Mouse (Mus musculus): Measurements from ENCODE around the gene Sp9. TPM values are rescaled to one million over a fixed set of nuclear protein-coding genes. Genes with fewer than 3 reads are reported as not detected.
A peak's percentile ranks its signal among the peaks of the same experiment; 100 is the strongest.

Sp9 gene
- polyA plus RNA-seq, 1 experiment from 2014 or later: 0.19 TPM

GRCm38 (mm10) chr2:73266623-73267022 is 5.1 kb upstream of the Sp9 start:
- ATAC-seq (ENCODE audit: low FRiP score, low TSS enrichment): no peak
- H3K9ac ChIP-seq (ENCODE audit: low read depth, low read length): no peak overlapping the region
- no peak overlapping the region for H3K4me2 ChIP-seq (replicated peaks; ENCODE audit: low read depth, low read length)
- H3K36me3 ChIP-seq (ENCODE audit: control insufficient read depth, insufficient read depth, low read length): no peaks in the 10 kb centered on the region
- H3K27me3 ChIP-seq (ENCODE audit: control insufficient read depth, insufficient read depth, low read length): peaks cover 86% of the 10 kb centered on the region
- 58% methylated on average over 1 of the region's 1 CpGs for WGBS
- H3K4me1 ChIP-seq (ENCODE audit: control insufficient read depth, insufficient read depth, low read length): peaks cover 15% of the 10 kb centered on the region
- no peak overlapping the region for H3K27ac ChIP-seq (ENCODE audit: low read depth, low read length)
- H3K4me3 ChIP-seq (ENCODE audit: low read length): no peak overlapping the region
- H3K9me3 ChIP-seq (ENCODE audit: control insufficient read depth, low read length): no peaks in the 10 kb centered on the region

GRCm38 (mm10) chr2:73267231-73267630 is 4.5 kb upstream of the Sp9 start:
- H3K27ac ChIP-seq (ENCODE audit: low read depth, low read length): no peak overlapping the region
- no peaks in the 10 kb centered on the region for H3K9me3 ChIP-seq (ENCODE audit: control insufficient read depth, low read length)
- H3K4me2 ChIP-seq (replicated peaks; ENCODE audit: low read depth, low read length): no peak overlapping the region
- H3K4me3 ChIP-seq (ENCODE audit: low read length): no peak overlapping the region
- no peak overlapping the region for H3K9ac ChIP-seq (ENCODE audit: low read depth, low read length)
- peaks cover 18% of the 10 kb centered on the region for H3K4me1 ChIP-seq (ENCODE audit: control insufficient read depth, insufficient read depth, low read length)
- no peaks in the 10 kb centered on the region for H3K36me3 ChIP-seq (ENCODE audit: control insufficient read depth, insufficient read depth, low read length)
- H3K27me3 ChIP-seq (ENCODE audit: control insufficient read depth, insufficient read depth, low read length): peaks cover 85% of the 10 kb centered on the region
- 13% methylated on average over 3 of the region's 3 CpGs for WGBS
- no peak for ATAC-seq (ENCODE audit: low FRiP score, low TSS enrichment)

GRCm38 (mm10) chr2:73267818-73268217 is 3.9 kb upstream of the Sp9 start:
- ATAC-seq (ENCODE audit: low FRiP score, low TSS enrichment): no peak

GRCm38 (mm10) chr2:73268281-73268680 is 3.4 kb upstream of the Sp9 start:
- Histone ChIP-seq H3K4me1 (ENCODE audit: control insufficient read depth, insufficient read depth, low read length) (peaks cover 26% of the 10 kb centered on the region), H3K36me3 (ENCODE audit: control insufficient read depth, insufficient read depth, low read length) (no peaks in the 10 kb centered on the region), H3K4me2 (replicated peaks; ENCODE audit: low read depth, low read length) (no peak overlapping the region), H3K9me3 (ENCODE audit: control insufficient read depth, low read length) (no peaks in the 10 kb centered on the region), H3K27me3 (ENCODE audit: control insufficient read depth, insufficient read depth, low read length) (peaks cover 87% of the 10 kb centered on the region), H3K4me3 (ENCODE audit: low read length) (no peak overlapping the region), H3K9ac (ENCODE audit: low read depth, low read length) (no peak overlapping the region), H3K27ac (ENCODE audit: low read depth, low read length) (no peak overlapping the region)
- no peak for ATAC-seq (ENCODE audit: low FRiP score, low TSS enrichment)
- WGBS: 2% methylated on average over 12 of the region's 12 CpGs

More at GRCm38 (mm10) chr2:73267818-73268217, 3.9 kb upstream of the Sp9 start:
- H3K4me1 ChIP-seq (ENCODE audit: control insufficient read depth, insufficient read depth, low read length): peaks cover 22% of the 10 kb centered on the region
- no peak overlapping the region for H3K9ac ChIP-seq (ENCODE audit: low read depth, low read length)
- H3K9me3 ChIP-seq (ENCODE audit: control insufficient read depth, low read length): no peaks in the 10 kb centered on the region
- no peak overlapping the region for H3K27ac ChIP-seq (ENCODE audit: low read depth, low read length)
- peaks cover 86% of the 10 kb centered on the region for H3K27me3 ChIP-seq (ENCODE audit: control insufficient read depth, insufficient read depth, low read length)
- H3K36me3 ChIP-seq (ENCODE audit: control insufficient read depth, insufficient read depth, low read length): no peaks in the 10 kb centered on the region
- no peak overlapping the region for H3K4me3 ChIP-seq (ENCODE audit: low read length)
- WGBS: 3% methylated on average over 4 of the region's 4 CpGs
- no peak overlapping the region for H3K4me2 ChIP-seq (replicated peaks; ENCODE audit: low read depth, low read length)

GRCm38 (mm10) chr2:73268836-73269395 is 2.8 kb upstream of the Sp9 start:
- Histone ChIP-seq H3K27ac (ENCODE audit: low read depth, low read length) (no peak overlapping the region), H3K4me1 (ENCODE audit: control insufficient read depth, insufficient read depth, low read length) (peaks cover 32% of the 10 kb centered on the region), H3K36me3 (ENCODE audit: control insufficient read depth, insufficient read depth, low read length) (no peaks in the 10 kb centered on the region), H3K4me2 (replicated peaks; ENCODE audit: low read depth, low read length) (no peak overlapping the region), H3K4me3 (ENCODE audit: low read length) (no peak overlapping the region), H3K9ac (ENCODE audit: low read depth, low read length) (no peak overlapping the region), H3K27me3 (ENCODE audit: control insufficient read depth, insufficient read depth, low read length) (peaks cover 87% of the 10 kb centered on the region), H3K9me3 (ENCODE audit: control insufficient read depth, low read length) (no peaks in the 10 kb centered on the region)
- no peak for ATAC-seq (ENCODE audit: low FRiP score, low TSS enrichment)
- WGBS: 6% methylated on average over 8 of the region's 8 CpGs

- H3K4me3 ChIP-seq (ENCODE audit: low read length): no peak overlapping the region
- ATAC-seq (ENCODE audit: low FRiP score, low TSS enrichment): no peak
- H3K9me3 ChIP-seq (ENCODE audit: control insufficient read depth, low read length): no peaks in the 10 kb centered on the region
- H3K36me3 ChIP-seq (ENCODE audit: control insufficient read depth, insufficient read depth, low read length): no peaks in the 10 kb centered on the region
- no peak overlapping the region for H3K27ac ChIP-seq (ENCODE audit: low read depth, low read length)
- peaks cover 32% of the 10 kb centered on the region for H3K4me1 ChIP-seq (ENCODE audit: control insufficient read depth, insufficient read depth, low read length)
- H3K9ac ChIP-seq (ENCODE audit: low read depth, low read length): no peak overlapping the region
- no peak overlapping the region for H3K4me2 ChIP-seq (replicated peaks; ENCODE audit: low read depth, low read length)
- WGBS: 0% methylated on average over 14 of the region's 17 CpGs
- peaks cover 87% of the 10 kb centered on the region for H3K27me3 ChIP-seq (ENCODE audit: control insufficient read depth, insufficient read depth, low read length)
Observed at GRCm38 (mm10) chr2:73269666-73270065, 2.1 kb upstream of the Sp9 start.

- H3K36me3 ChIP-seq (ENCODE audit: control insufficient read depth, insufficient read depth, low read length): no peaks in the 10 kb centered on the region
- 2% methylated on average over 14 of the region's 14 CpGs for WGBS
- H3K9ac ChIP-seq (ENCODE audit: low read depth, low read length): no peak overlapping the region
- H3K27ac ChIP-seq (ENCODE audit: low read depth, low read length): no peak overlapping the region
- no peak overlapping the region for H3K4me2 ChIP-seq (replicated peaks; ENCODE audit: low read depth, low read length)
- no peak for ATAC-seq (ENCODE audit: low FRiP score, low TSS enrichment)
- H3K4me3 ChIP-seq (ENCODE audit: low read length): no peak overlapping the region
- peaks cover 32% of the 10 kb centered on the region for H3K4me1 ChIP-seq (ENCODE audit: control insufficient read depth, insufficient read depth, low read length)
- H3K27me3 ChIP-seq (ENCODE audit: control insufficient read depth, insufficient read depth, low read length): peaks cover 86% of the 10 kb centered on the region
- no peaks in the 10 kb centered on the region for H3K9me3 ChIP-seq (ENCODE audit: control insufficient read depth, low read length)
Observed at GRCm38 (mm10) chr2:73270071-73270592, 1.6 kb upstream of the Sp9 start.

GRCm38 (mm10) chr2:73270593-73271458 is 899 bp upstream of the Sp9 start:
- no peak overlapping the region for H3K27ac ChIP-seq (ENCODE audit: low read depth, low read length)
- no peaks in the 10 kb centered on the region for H3K36me3 ChIP-seq (ENCODE audit: control insufficient read depth, insufficient read depth, low read length)
- no peaks in the 10 kb centered on the region for H3K9me3 ChIP-seq (ENCODE audit: control insufficient read depth, low read length)
- H3K4me1 ChIP-seq (ENCODE audit: control insufficient read depth, insufficient read depth, low read length): peaks cover 32% of the 10 kb centered on the region
- H3K27me3 ChIP-seq (ENCODE audit: control insufficient read depth, insufficient read depth, low read length): peaks cover 79% of the 10 kb centered on the region
- under 1% methylated on average over 38 of the region's 38 CpGs for WGBS
- H3K4me2 ChIP-seq (replicated peaks; ENCODE audit: low read depth, low read length): no peak overlapping the region; the same call in 1 of the 2 replicates
- peak overlapping the region; percentile 13 for H3K4me3 ChIP-seq (ENCODE audit: low read length)
- ATAC-seq (ENCODE audit: low FRiP score, low TSS enrichment): no peak
- H3K9ac ChIP-seq (ENCODE audit: low read depth, low read length): no peak overlapping the region
